Mouse (Mus musculus) ovary, postnatal 14 days (tissue): ENCODE data around the gene Rrp15.

Source experiments
- DNase-seq: peaks from one replicate; pipeline ENCODE4 v3.0.0; 2022; ENCODE audit warnings: low spot score

Gene Rrp15

DNA sequence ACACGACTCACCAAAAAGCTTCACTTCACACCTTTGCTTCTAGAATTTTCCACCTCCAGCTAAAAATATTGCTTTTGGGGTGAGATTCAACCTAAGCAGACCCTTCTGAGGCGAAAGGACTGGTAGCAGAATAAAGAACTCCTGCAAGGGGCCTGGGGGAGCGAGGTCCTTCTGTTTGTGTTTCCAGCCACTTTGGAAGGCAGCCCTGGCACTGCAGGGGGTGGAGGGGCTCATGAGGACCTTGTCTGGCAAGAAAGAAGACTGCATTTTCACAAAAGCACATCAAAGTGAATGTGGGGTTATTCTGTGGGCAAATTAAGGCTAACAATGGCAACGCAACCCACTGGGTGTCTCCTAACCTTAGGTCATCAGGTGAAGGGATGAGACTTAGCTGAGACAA lies 76.0 kb downstream of the Rrp15 start:
- DNase-seq, result no peak
